Mouse (Mus musculus): Measurements from ENCODE around the gene Ctnnbip1. TPM values are rescaled to one million over a fixed set of nuclear protein-coding genes. Genes with fewer than 3 reads are reported as not detected.

Ctnnbip1 gene
- total RNA-seq, 2 experiments from 2014 or later: 75.4 to 82.9 TPM

- DNase-seq (ENCODE audit: low spot score in 2 of 2): peak; percentile 32 to 52
These were observed 550 bp downstream of the Ctnnbip1 start for GRCm38 (mm10) chr4:149518351-149519220.

GRCm38 (mm10) chr4:149521258-149521657 lies 3.2 kb downstream of the Ctnnbip1 start:
- no peak for DNase-seq (ENCODE audit: low spot score in 2 of 2)

DNA sequence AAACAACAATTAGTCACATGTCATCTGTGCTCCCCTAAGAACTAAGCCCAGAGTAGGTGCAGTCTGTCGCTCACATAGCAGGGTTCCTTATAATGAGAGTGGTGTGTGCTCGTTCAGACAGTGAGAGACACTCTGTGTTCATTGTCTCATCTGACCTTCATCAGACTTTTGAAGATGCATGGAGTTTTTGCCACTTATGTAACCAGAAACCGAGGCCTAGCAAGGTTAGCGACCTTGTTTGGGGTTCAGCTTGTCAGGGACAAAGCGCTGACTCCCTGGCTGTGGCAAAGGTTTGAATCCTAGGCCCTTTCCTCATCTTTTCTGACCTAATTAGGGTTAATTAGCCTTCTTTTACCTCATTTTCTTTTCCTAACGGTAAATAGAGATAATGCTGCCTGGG lies 5.9 kb downstream of the Ctnnbip1 start:
- no peak for DNase-seq (ENCODE audit: low spot score in 2 of 2)

DNA sequence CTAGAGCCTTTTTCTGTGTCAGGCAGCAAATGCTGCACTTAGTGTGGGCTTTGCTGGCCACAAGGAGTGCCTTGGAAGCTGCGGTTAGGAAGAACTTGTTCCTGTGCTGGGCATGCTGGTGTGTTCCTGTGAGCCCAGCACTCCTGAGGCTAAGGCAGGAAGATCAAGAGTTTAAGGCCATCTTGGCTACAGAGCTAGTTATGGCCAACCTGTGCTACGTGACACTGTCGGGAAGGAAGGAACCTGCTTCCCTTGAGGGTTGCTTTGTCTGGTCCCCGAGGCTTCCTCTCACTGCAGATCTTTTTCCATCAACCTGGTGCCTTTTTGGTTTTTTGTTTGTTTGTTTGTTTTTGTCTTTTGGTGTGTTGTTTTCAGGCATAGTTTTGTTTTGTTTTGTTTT lies 7.1 kb downstream of the Ctnnbip1 start:
- no peak for DNase-seq (ENCODE audit: low spot score in 2 of 2)

GRCm38 (mm10) chr4:149525811-149526210 lies 7.8 kb downstream of the Ctnnbip1 start:
- DNase-seq (ENCODE audit: low spot score in 2 of 2): no peak

- no peak for DNase-seq (ENCODE audit: low spot score in 2 of 2)
These were observed 8.3 kb downstream of the Ctnnbip1 start for GRCm38 (mm10) chr4:149526330-149526729.

GRCm38 (mm10) chr4:149527621-149528354 lies 9.8 kb downstream of the Ctnnbip1 start:
- DNase-seq (ENCODE audit: low spot score in 2 of 2): no peak

GRCm38 (mm10) chr4:149529691-149530090 lies 11.7 kb downstream of the Ctnnbip1 start:
- DNase-seq (ENCODE audit: low spot score in 2 of 2): no peak

DNA sequence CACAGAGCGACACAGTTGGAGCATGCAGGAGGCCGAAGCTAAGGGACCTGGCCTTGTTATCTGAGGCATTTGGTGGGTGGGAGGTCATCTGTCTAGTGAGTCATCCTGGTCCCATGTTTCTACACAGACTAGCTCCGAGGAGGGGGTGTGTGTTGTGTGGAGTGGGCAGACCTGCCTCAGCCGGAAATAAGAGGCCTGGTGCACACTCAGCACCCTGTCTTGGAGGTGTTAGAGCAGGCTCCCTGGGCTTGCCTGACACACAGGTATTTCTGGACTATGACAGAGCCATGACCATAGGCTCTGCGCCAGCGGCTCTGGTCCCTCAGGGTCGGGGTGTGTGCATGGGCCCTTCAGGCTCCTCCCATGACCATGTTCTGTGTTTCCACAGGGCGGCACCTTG lies 21.4 kb downstream of the Ctnnbip1 start:
- no peak for DNase-seq (ENCODE audit: low spot score in 2 of 2)

GRCm38 (mm10) chr4:149541935-149542334 lies 23.9 kb downstream of the Ctnnbip1 start:
- DNase-seq (ENCODE audit: low spot score in 2 of 2): no peak

DNA sequence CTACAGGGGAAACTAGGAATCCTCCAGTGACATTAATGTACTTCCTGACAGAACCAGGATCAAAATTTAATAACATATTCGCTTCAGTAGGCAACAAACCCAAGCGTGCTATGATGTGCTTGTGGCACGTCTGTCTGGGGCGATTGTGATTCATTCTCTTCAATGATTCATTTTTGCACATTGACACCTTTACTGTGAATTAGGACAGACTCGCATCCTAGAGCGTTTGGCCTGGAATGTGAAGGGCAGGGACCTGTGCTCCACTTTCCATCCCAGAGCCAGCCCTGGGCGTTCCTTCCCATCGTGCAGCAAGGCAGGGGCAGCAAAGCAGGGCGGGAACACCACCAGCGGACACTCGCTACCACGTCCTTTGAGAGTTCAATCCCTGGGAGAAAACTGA lies 24.4 kb downstream of the Ctnnbip1 start:
- DNase-seq (ENCODE audit: low spot score in 2 of 2): no peak

DNA sequence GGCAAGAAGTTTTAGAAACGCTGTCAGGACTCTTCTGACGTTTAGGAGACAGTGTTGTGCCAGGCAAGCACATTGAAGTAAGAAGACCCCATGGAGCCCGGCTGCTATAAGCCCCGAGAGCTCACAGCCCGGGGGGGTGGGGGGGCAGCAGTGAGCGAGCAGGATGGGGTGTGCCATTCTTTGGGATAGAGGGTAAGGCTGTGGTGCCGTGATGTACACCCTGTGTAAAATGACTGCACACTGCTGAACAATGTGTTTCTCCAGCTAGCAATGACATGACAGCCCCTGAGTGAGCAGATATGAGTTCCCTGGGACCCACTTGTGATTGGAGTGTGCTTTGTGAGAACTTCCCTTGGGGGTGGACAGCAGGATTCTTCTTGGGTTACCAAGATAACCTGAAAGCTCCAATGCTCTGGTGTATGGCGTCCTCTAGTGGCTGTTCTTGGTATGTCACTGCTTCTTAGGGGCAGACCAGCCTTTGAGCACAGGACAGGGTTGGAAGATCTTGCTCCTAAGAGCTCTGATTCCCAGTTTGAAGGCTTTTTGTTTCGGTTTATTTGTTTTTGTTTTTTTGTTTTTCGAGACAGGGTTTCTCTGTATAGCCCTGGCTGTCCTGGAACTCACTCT lies 25.0 kb downstream of the Ctnnbip1 start:
- peak; percentile 92 to 94 for DNase-seq (ENCODE audit: low spot score in 2 of 2)

DNA sequence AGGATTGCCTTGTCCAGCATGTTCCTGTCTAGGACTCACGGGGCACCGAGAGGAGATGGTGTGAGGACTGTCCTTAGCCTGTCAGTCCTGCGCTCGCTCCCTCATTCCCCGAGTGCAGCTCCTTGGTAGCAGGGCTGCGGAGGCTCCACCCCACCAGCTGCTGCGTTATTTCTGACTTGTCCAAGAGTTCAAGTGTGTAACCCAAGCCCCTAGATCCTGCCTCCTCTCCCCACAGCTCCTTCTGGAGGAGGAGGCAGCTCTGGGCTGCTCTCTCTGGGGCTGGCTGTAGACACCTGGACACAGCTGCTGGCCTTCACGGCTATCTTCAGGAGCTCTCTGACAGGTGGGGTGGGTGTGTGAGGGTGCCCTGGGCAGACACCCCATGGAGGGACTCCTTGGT lies 26.9 kb downstream of the Ctnnbip1 start:
- no peak for DNase-seq (ENCODE audit: low spot score in 2 of 2)

GRCm38 (mm10) chr4:149546797-149547444 lies 28.9 kb downstream of the Ctnnbip1 start:
- no peak for DNase-seq (ENCODE audit: low spot score in 2 of 2)

DNA sequence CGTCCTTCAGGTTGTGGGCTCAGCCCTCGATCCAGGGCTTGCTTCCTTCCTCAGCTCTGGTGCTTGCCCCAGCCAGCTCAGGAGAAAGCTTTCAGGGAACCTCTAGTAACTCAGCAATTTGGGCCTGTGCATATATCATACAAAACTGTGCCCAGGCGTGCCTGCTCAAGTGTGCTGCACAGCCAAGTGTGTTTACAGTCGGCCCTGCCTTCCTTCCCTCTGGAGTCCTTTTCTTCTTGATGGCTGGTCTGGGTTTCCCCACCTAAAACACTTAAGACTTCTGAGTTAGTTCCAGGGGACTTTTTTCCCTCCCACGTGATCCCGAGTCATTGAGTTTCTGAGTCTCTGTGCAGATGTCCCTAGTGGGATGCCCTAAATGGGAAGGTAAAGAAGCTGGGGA lies 29.5 kb downstream of the Ctnnbip1 start:
- no peak for DNase-seq (ENCODE audit: low spot score in 2 of 2)

- peak; percentile 83 to 88 for DNase-seq (ENCODE audit: low spot score in 2 of 2)
These were observed 31.3 kb downstream of the Ctnnbip1 start for GRCm38 (mm10) chr4:149549221-149549925.

DNA sequence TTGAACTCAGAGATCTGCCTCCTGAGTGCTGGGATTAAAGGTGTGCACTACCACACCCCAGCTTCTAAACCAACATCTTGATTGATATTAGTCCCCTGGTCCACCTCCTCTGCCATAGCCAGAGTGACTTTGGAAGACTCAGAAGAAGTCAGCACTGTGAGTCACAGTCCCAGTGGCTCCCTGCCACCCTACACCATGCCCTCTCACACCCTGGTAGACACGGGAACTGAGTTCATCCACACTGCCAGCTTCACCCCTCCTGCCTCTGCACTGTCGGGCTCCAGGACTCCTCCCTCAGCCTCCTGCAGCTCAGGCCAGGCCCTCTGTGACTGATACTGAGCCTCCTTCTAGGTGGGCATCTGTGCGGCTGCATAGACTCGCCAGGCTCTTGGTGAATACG lies 32.8 kb downstream of the Ctnnbip1 start:
- no peak for DNase-seq (ENCODE audit: low spot score in 2 of 2)

DNA sequence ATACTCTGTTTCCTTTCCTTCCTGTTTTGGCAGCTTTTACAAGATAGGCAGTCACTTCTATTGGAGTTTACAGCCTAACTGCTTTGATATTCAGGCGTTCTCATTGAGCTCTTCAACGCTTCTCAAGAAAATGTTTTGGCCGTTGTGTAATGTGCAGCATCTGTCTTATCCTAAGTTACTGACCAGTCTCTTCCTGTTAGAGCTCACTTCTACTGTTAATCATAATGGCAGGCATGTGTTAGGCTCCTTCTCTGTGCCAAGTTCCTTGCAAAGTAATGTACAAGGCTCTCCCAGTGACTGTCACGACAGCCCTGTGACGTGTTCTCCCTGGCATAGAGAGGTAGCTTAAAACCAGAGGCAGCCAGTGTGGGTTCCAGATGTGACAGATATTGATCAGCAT lies 33.7 kb downstream of the Ctnnbip1 start:
- DNase-seq (ENCODE audit: low spot score in 2 of 2): no peak

- DNase-seq (ENCODE audit: low spot score in 2 of 2): no peak
These were observed 35.8 kb downstream of the Ctnnbip1 start for GRCm38 (mm10) chr4:149553834-149554233.

DNA sequence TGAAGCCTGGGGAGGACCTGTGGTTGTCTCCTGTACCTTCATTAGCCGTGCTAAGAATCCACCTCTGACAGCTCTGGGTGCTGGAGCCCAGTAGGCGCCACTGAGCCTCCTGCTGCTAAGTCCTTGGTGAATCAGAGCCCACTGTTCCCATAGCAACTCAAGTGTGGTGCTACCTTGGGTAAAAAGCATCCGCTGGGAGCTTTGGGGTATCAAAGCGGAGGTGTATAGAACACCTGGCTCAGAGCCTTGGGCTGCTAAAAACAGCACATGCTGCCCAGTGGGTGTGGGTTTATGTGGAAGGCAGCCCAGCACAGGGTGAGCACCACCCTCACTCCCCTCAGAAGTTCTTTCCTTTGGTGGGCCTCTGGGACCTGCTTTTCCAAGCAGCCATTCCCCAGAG lies 38.1 kb downstream of the Ctnnbip1 start:
- no peak for DNase-seq (ENCODE audit: low spot score in 2 of 2)

- no peak for DNase-seq (ENCODE audit: low spot score in 2 of 2)
These were observed 39.9 kb downstream of the Ctnnbip1 start for GRCm38 (mm10) chr4:149557905-149558304.

All from layer of hippocampus, postnatal 10 days (tissue).